In the genomic region with DNA sequence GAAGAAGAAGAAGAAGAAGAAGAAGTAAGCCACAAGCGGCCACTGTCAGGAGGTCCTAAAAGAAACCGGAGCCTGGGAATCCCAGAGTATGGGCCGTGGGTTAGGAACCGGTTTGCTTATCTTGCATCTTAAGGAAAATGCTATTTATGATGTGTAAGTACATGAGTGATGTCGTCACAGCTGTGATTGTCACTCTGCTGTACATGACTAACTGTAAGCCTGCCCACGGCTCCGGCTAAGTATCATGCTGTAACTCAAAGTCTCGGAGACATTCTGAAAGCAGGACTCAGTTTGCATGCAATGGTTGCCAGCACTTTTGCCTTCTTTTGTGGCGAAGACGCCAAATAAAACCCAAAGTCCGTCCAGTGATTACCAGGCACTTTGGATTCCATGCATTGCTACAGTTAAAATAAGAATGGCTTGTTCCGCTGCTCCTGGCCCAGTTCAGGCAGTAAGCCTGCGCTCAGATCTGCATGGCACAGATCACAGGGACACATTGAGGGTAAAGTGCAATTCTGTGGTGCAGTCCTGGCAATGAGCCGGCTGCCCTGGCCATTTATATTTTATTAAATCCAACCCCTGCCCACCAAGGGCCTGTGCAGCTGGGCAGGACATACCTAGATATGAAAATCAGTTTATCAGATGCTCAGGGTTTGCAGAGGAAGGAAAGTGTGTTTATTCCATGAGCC, we compare ENCODE assay signal across 29 mouse cellular contexts.
DNase-seq lines count a peak whose midpoint lies in the region; ATAC-seq and TF ChIP-seq lines count a peak whose summit lies in the region.
"Had no signal": no experiment of that assay in that cellular context is flagged by ENCODE, and none has a peak within 500 bp of the region (broad histone marks: within the 10 kb centered on the region; RNA-seq: fewer than 3 reads in every experiment).

No protein-coding gene starts in this region.

- ATAC-seq in forebrain, embryonic 14.5 days: no peak
- ATAC-seq: forebrain, embryonic 15.5 days; intestine, postnatal 0 days; liver, embryonic 12.5 days; lung, postnatal 0 days; midbrain, embryonic 13.5 days had no signal

- no peaks in the 10 kb centered on the region for H3K4me1 ChIP-seq in forebrain, embryonic 14.5 days (ENCODE audit: control insufficient read depth, insufficient read depth, low read length)
- H3K4me1 ChIP-seq: forebrain, embryonic 15.5 days; liver, embryonic 12.5 days; megakaryocyte, embryonic 14.5 days had no signal

- H3K27me3 ChIP-seq in myocyte (ENCODE audit: control insufficient read depth, insufficient read depth, insufficient read length): no peaks in the 10 kb centered on the region
- H3K27me3 ChIP-seq in forebrain, embryonic 14.5 days (replicated peaks; ENCODE audit: control insufficient read depth, insufficient read depth, low read length): no peaks in the 10 kb centered on the region
- H3K27me3 ChIP-seq: embryonic facial prominence, embryonic 15.5 days; forebrain, embryonic 15.5 days; limb, embryonic 13.5 days; midbrain, embryonic 13.5 days; neural tube, embryonic 15.5 days had no signal

- H3K9me3 ChIP-seq in forebrain, embryonic 14.5 days (replicated peaks; ENCODE audit: control insufficient read depth, low read length): no peaks in the 10 kb centered on the region
- H3K9me3 ChIP-seq: embryonic facial prominence, embryonic 10.5 days; embryonic facial prominence, embryonic 15.5 days; forebrain, embryonic 15.5 days; heart, embryonic 13.5 days; limb, embryonic 13.5 days; liver, embryonic 12.5 days; midbrain, embryonic 13.5 days; neural tube, embryonic 15.5 days had no signal

- H3K4me2 ChIP-seq in myocyte (ENCODE audit: low read depth): peak overlapping the region; percentile 61
- no peak overlapping the region for H3K4me2 ChIP-seq in forebrain, embryonic 14.5 days (ENCODE audit: low read length)
- H3K4me2 ChIP-seq: embryonic facial prominence, embryonic 15.5 days; forebrain, embryonic 15.5 days; heart, embryonic 13.5 days; hindbrain, embryonic 14.5 days; limb, embryonic 13.5 days; liver, embryonic 12.5 days; midbrain, embryonic 13.5 days; neural tube, embryonic 15.5 days had no signal

- peak; percentile 62 to 69 for DNase-seq in kidney, adult 8-10 months
- no peak for DNase-seq in kidney, postnatal 4 days
- peak; percentile 23 for DNase-seq in NIH3T3 (ENCODE audit: low read depth)
- peak; percentile 77 for DNase-seq in kidney, adult 9 months
- DNase-seq in forebrain, embryonic 14.5 days (ENCODE audit: low spot score): no peak
- no peak for DNase-seq in spleen, postnatal 14 days (ENCODE audit: low spot score in 2 of 2)
- DNase-seq: adrenal gland, postnatal 10 days; cerebellum, adult 18-20 months; cerebellum, postnatal 14 days; gastrocnemius, adult 2 months; heart, postnatal 10 days; lung, adult 18-20 months; lung, postnatal 4 days; right cerebral cortex, postnatal 25 days; thymus, postnatal 14 days had no signal

- no peak overlapping the region for H3ac ChIP-seq in myocyte (ENCODE audit: control insufficient read depth, insufficient read length)

- H3K36me3 ChIP-seq in myocyte (ENCODE audit: control insufficient read depth, insufficient read depth): no peaks in the 10 kb centered on the region
- no peaks in the 10 kb centered on the region for H3K36me3 ChIP-seq in forebrain, embryonic 14.5 days (ENCODE audit: control insufficient read depth, insufficient read depth, low read length)
- H3K36me3 ChIP-seq: embryonic facial prominence, embryonic 10.5 days; embryonic facial prominence, embryonic 15.5 days; forebrain, embryonic 15.5 days; heart, embryonic 13.5 days; limb, embryonic 13.5 days; liver, embryonic 12.5 days; midbrain, embryonic 13.5 days; neural tube, embryonic 15.5 days had no signal

- H3K4me3 ChIP-seq in myocyte: no peak overlapping the region
- H3K4me3 ChIP-seq in forebrain, embryonic 14.5 days (ENCODE audit: low read depth, low read length): no peak overlapping the region
- H3K4me3 ChIP-seq: embryonic facial prominence, embryonic 10.5 days; embryonic facial prominence, embryonic 15.5 days; forebrain, embryonic 15.5 days; gastrocnemius, adult 2 months; heart, embryonic 13.5 days; layer of hippocampus, adult 2 months; limb, embryonic 13.5 days; liver, embryonic 12.5 days; megakaryocyte, embryonic 14.5 days; midbrain, embryonic 13.5 days; neural tube, embryonic 15.5 days had no signal

- no peaks in the 10 kb centered on the region for H3K79me2 ChIP-seq in myocyte (ENCODE audit: control insufficient read depth, insufficient read depth)

- no peak overlapping the region for H3K27ac ChIP-seq in forebrain, embryonic 14.5 days (ENCODE audit: low read depth, low read length)
- H3K27ac ChIP-seq: embryonic facial prominence, embryonic 10.5 days; embryonic facial prominence, embryonic 15.5 days; forebrain, embryonic 15.5 days; gastrocnemius, adult 2 months; heart, embryonic 13.5 days; hindbrain, embryonic 14.5 days; layer of hippocampus, adult 2 months; limb, embryonic 13.5 days; liver, embryonic 12.5 days; midbrain, embryonic 13.5 days; neural tube, embryonic 15.5 days had no signal

- TF ChIP-seq POLR2A in myocyte (IDR thresholded peaks at IDR 0.05; ENCODE audit: insufficient read length, low read depth): no peak

- no peak overlapping the region for H3K9ac ChIP-seq in forebrain, embryonic 14.5 days (ENCODE audit: low read length)
- H3K9ac ChIP-seq: embryonic facial prominence, embryonic 15.5 days; forebrain, embryonic 15.5 days; heart, embryonic 13.5 days; hindbrain, embryonic 14.5 days; limb, embryonic 13.5 days; liver, embryonic 12.5 days; midbrain, embryonic 13.5 days; neural tube, embryonic 15.5 days had no signal

- WGBS in forebrain, embryonic 14.5 days: 92% methylated on average over 14 of the region's 14 CpGs

TF ChIP-seq in myocyte, 11 proteins besides CTCF, POLR2A, EP300 and RAD21:
- TF ChIP-seq E2F4 (IDR thresholded peaks at IDR 0.05; ENCODE audit: insufficient read depth): no peak
- peak; percentile 15 for TF ChIP-seq TCF12 (IDR thresholded peaks at IDR 0.05; ENCODE audit: insufficient read depth, poor library complexity, severe bottlenecking)
- TF ChIP-seq MYOD1 (IDR thresholded peaks at IDR 0.05; ENCODE audit: control insufficient read depth in 1 of 3, insufficient read length in 2 of 3, low read depth in 2 of 3): peak; percentile 48 to 96 (median 93)
- no peak for TF ChIP-seq TCF3 (IDR thresholded peaks at IDR 0.05; ENCODE audit: insufficient read length, low read depth)

Comparison
In these comparisons a context has a peak if more than half of its experiments do, and no peak if none do; other contexts are left out.
1. DNase-seq: peak in kidney, adult 8-10 months (2 of 2), NIH3T3 (single experiment) and kidney, adult 9 months (single experiment); none in kidney, postnatal 4 days (0 of 2), forebrain, embryonic 14.5 days (single experiment) and spleen, postnatal 14 days (0 of 2).